Mouse (Mus musculus): ENCODE results near the gene R3hdml.
A peak's percentile ranks its signal among the peaks of the same experiment; 100 is the strongest.

The R3hdml gene

DNA sequence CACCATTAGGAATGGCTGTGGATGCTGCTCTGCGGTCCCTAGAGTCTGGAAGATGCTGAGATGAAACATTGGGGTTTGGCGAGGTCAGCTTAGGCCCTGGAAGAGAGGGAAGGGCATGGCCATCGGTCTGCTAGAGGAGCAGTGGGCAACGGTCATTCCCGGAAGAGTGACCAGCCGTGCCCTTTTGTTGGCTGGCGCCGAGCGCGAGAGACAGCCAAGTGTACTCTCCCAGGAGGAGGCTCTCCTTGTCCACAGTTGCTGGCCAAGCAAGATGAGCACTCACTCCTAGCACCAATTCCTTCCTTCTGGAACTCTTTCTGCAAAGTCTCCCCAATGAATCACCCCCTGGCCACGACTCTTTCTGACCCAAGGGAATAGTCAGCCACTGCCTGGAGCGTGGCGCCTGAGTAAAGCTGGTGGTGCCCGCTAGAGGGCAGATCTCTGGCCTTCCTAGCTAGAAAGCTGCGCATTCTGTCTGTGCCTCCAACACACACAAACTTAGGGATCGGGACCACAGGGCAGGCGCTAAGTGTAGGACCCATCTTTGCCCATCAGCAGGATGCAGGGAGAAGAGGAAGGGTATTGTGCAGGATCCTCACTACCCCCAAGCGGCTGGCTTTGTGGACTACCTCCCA lies 11.8 kb upstream of the R3hdml start:
- no peak for DNase-seq

DNA sequence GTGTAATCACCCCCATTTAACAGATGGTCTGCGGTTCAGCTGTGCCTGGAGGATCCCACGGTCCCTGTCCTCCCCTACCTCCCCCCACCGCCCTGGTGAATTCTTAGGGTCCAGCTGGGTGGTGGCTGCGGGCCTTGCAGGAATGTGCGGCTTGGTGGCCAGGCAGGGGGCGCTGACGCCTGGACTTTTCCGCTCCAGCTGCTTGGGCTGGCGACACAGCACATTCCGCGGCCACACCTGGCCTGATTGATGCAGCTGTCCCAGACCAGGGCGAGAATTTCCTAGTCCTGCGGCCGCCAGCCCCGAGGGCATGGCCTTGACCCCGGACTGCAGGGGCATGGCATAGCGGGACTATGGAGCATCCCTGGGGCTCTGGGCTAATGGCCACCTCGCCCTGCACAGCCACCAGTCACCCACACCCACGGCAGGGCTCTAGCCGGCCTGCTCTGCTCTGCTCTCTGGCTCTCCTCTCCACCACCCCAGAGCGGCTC lies 10.5 kb upstream of the R3hdml start:
- DNase-seq = no peak

- DNase-seq = no peak
These were observed 4.8 kb upstream of the R3hdml start for GRCm38 (mm10) chr2:163487360-163487759.

- no peak for DNase-seq
These were observed 2.3 kb upstream of the R3hdml start for GRCm38 (mm10) chr2:163489725-163490291.

DNA sequence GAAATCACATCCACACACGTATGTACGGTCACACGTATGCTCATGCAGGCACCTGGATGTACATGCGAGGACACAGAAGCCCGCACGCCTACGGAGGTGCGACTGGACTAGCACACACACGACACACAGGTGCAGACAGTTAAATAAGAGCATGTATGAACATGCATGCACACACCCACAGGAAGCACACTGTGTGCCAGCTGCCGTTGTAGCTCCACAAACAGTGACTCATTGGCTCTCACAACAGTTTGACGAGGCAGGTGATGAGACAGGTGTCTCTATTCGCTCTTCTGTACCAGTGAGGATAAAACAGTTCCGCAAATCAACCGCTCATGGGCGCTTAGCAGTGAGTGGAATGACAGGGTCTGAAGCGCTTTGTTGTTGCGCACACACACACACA lies 1.5 kb upstream of the R3hdml start:
- no peak for DNase-seq

- DNase-seq = no peak
These were observed 767 bp upstream of the R3hdml start for GRCm38 (mm10) chr2:163491351-163491750.

- no peak for DNase-seq
These were observed 913 bp downstream of the R3hdml start for GRCm38 (mm10) chr2:163493031-163493430.

DNA sequence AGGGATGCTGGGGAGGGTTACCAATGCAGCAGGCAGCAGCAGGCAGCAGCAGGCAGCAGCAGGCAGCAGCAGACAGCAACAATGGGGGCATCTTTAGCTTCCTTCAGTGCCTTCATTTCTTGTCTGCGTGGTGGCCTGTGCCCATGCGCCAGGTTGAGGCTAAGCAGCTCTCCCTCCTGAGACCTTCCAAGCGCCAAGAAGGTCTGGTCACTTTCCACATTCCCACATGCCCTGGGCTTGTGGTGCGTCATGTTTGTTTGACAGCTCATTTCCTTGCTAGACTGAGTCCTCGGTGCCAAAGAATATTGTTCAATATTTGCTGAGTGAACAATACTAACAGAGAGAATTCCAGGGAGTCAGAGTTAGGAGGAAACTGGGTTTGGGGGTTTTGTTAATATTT lies 1.9 kb downstream of the R3hdml start:
- no peak for DNase-seq

DNA sequence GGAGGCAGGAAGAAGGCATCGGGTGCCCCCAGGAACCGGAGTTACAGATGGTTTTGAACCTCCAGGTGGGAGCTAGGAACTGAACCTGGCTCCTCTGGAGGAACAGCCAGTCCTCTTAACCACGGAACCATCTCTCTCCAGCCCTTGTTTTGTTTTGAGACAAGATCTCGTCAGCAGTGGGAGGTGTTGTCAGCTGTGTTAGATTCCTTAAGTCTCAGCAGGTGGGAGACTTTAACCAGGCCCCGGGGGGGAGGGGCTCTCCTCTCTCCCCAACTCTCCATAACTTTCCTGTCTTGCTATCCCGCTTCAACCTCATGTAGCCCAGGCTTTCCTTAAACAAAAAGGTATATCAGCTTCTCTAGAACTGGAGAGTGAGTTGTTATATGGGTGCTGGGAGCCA lies 2.3 kb downstream of the R3hdml start:
- DNase-seq = no peak

- no peak for DNase-seq
These were observed 10.1 kb downstream of the R3hdml start for GRCm38 (mm10) chr2:163502219-163502618.

- no peak for DNase-seq
These were observed 11.1 kb downstream of the R3hdml start for GRCm38 (mm10) chr2:163503191-163503590.

- no peak for DNase-seq
These were observed 14.3 kb downstream of the R3hdml start, which contains the start of gene Hnf4a for GRCm38 (mm10) chr2:163506300-163507004. TSS of gene Hnf4a (plus strand) at chr2:163506808.

GRCm38 (mm10) chr2:163525761-163526243 lies 33.7 kb downstream of the R3hdml start:
- DNase-seq = no peak

DNA sequence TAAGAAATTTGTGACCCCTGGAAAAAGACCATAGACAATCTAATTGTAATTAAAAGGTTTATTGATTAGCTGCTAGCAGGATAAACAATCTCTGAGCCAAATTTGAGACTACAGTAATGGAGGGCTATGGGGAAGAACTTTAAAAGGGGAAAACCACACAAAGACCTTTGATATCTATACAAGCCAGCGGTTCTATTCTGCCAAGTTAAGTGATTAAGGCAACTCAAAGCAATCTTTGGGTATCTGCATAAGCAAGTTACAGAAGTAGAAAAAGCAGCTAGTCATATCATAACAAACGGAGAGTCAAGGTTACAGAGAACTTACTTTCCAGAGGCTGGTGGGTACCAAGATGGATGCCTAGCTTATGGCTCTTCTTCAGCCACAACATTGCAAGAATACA lies 35.4 kb downstream of the R3hdml start:
- no peak for DNase-seq

GRCm38 (mm10) chr2:163530418-163530817 lies 38.3 kb downstream of the R3hdml start:
- no peak for DNase-seq

- peak; percentile 70 to 75 for DNase-seq
These were observed 39.8 kb downstream of the R3hdml start for GRCm38 (mm10) chr2:163531917-163532316.

DNA sequence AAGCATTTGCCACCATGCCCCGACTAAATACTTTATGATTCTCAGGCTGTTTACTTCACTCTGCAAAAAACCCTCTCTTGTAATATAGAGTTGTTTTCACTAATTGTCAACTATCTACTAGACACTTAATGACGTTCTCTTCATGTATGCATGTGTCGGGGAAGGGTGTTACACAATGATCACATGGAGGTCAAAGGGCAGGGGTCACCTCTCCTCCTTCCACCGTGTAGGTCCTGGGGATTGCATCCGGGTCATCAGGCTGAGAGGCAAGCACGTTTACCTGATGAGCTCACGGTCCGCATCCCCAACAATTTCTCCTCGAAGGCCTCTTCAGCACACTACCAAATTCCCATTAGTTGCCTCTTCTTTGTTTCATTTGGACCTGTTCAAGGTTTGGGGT lies 41.1 kb downstream of the R3hdml start:
- DNase-seq = no peak

GRCm38 (mm10) chr2:163534958-163535524 lies 42.9 kb downstream of the R3hdml start:
- DNase-seq = peak; percentile 81 to 84

DNA sequence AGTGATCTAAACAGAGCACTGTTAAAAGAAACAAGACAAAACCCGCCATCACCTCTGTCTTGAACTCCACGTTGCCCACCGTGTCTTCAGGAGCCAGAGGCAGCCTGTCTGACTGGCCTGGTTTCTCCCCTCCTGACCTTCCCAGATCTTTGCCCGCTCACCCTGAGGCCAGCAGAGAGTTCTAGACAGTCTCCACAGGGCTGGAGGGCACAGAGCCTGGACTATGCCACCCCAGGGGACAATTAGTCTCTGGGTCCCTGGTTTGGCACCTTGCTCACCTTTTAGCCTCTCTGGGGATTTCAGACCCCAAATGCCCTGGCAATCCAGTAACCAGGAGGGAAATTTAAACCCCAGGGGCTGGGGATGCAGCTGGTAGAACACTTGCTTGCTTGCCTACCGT lies 45.3 kb downstream of the R3hdml start:
- DNase-seq = no peak

GRCm38 (mm10) chr2:163538410-163538809 lies 46.3 kb downstream of the R3hdml start:
- no peak for DNase-seq

DNA sequence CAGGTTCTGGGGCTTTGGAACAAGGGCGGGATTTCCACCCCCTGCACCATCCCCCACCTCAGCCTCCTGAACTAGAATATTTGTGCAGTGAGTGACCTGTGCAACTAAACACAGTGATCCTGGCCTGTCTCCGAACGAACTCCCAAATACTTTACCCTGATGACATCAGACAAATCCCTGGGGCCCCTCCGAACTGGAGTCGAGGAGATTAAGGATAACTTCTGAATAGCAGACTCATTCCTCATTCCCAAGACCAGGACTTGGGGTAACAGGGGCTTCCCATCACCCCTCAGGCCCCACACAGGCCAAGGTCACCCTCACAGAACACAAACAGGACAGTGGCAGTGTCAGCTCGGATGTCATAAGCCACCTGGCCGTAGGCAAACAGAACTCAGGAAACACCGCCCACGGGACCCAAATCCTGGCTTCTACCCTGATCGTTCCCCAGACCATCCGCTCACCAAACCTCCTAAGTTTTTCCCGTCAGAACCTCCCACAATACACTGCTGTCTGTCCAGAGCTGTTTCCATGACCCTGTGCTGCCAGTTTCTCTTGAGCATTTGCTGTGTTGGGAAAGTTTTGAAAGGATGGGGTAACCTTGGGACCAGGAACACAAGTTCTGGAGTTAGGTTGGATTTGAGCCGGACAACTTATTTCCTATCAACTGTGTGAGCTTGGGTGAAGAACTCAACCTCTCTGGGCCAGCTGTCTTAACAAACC lies 47.4 kb downstream of the R3hdml start:
- no peak for DNase-seq

GRCm38 (mm10) chr2:163540231-163541117 lies 48.4 kb downstream of the R3hdml start:
- no peak for DNase-seq
